Mouse (Mus musculus) forelimb bud, embryonic 11.5 days (tissue): ENCODE results near the gene Lonrf3.

Experiments used
- DNase-seq: peaks from one replicate; pipeline ENCODE4 v3.0.0-alpha.2; 2012; ENCODE audit warnings: low read depth, low spot score

Lonrf3 gene

DNA sequence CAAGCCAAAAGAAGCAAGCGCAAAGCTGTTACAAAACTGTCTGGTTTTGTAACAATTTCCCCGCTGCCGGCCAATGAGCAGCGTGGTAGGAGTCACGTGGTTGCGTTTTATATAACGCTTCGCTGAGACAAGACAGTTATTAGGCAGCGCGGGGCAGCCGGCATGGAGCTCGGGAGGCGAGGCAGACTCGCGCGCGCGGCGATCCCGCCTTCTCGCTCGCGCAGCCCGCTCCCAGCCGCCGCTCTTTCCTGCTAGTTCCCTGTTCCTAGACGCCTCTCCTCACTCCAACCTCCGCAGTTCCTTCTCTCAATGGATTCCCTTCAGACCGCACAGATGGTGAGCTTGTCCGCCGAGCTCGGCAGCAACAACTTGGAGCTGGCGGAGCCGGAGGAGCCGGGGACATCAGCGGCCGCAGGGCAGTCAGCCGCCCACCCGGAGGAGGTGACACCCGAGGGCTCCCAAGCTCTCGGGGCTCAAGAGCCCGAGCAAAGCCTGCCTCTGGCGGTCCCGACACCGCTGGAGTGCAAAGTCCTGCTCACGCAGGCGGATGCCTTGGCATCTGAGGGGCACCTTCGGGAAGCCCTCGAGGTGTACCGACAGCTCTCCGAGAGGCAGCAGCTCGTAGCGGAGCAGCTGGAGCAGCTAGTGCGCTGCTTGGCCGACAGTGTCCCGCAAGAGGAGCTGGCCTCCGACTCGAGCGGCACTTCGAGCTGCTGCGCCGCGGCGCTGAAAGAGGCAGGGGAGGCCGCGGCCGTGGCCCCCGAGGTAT lies at the start of gene Lonrf3:
Lonrf3 (plus strand) TSS at position 83 of the 769 bp plus-strand sequence.
- DNase-seq: no peak

DNA sequence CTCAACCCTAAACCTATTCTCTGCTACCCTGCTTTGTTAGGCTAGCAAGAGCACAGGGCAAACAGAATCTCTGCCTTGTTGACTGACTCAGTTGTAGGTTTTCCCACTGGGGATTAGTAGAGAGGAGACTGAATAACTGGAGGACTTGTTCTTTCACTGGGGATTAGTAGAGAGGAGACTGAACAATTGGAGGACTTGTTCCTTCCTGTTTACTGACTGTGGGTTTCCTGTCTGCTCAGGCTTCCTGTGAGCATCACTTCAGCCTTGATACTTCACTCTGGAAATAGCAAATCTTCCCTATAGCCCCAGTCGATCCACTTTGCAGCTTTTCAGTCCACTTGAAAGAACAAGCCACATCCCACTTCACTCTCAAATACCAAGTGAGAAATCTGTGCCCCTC lies 49.4 kb upstream of the Lonrf3 start:
- DNase-seq: no peak

DNA sequence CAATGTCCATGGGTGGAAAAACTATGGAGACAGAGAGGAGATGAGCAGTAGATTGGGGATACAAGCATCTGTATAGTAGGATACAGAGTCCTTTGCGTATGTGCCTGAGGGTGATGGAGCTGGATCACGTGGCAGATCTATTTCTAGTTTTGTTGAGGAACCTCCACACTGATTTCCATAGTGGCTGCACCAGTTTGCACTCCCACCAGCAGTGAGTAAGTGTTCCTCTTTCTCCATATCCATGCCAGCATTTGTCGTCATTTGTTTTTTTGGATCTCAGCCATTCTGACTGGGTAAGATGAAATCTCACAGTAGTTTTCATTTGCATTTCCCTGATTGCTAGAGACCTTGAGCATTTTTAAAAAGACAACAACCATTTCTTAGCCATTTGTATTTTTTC lies 16.7 kb upstream of the Lonrf3 start:
- DNase-seq: no peak

DNA sequence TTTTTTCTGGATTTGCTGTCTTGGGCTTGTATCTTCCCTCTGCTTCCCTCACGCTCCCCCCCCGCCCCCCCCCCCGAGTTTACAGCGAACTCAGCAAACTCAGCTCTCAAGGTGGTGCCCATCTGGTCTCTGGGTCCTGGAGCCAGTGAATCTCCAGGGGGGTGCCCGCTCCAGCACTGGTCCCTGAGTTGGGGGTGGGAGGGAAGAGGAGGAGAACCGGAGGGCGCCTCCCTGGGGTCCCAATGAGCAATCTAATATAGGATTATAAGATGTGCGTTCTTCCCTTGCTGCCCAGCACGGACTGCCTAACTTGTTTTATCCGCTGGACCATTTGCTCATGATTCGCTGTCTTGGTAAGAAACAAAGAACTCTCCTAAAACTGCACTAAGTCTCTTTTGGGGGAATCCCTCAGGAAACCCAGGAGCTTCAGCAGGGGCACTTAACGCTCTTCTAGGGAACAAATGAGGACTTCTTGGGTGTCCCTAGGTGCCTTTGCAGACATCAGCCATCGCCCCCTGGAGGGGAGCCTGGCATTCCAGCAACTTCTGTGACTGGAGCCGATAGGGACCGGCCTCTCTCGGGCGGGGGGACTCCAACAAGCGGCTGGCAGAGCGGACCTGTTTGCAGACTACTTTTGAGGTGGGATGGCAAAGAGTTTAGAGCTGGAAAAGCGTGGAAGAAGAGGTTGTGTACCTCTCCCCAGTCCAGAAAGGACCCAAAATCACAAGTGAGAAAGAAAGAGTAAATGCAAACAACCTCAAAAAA lies 480 bp upstream of the Lonrf3 start:
- DNase-seq: no peak

DNA sequence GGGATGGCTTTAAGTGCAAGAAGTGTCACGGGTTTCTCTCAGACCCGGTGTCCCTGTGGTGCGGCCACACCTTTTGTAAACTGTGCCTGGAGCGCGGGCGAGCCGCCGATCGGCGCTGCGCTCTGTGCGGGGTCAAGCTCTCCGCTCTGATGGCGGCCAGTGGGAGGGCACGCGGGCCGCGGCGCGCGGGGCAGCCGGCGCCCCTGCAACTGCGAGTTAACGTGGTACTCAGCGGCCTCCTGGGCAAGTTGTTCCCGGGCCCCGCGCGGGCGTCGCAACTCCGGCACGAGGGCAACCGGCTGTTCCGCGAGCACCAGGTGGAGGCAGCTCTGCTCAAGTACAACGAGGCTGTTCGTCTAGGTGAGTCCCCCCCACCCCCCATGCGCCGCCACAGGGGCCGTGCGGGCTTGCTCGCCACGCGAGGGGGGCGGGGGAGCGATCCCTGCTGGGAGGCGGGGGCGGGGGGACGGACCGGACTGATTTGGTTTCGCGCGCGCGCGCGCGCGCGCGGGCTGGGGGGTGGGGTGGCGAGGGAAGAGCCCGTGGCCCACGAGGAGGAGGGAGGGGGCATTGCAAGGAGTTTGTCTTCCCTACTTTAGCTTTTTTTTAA lies 992 bp downstream of the Lonrf3 start:
- no peak for DNase-seq

DNA sequence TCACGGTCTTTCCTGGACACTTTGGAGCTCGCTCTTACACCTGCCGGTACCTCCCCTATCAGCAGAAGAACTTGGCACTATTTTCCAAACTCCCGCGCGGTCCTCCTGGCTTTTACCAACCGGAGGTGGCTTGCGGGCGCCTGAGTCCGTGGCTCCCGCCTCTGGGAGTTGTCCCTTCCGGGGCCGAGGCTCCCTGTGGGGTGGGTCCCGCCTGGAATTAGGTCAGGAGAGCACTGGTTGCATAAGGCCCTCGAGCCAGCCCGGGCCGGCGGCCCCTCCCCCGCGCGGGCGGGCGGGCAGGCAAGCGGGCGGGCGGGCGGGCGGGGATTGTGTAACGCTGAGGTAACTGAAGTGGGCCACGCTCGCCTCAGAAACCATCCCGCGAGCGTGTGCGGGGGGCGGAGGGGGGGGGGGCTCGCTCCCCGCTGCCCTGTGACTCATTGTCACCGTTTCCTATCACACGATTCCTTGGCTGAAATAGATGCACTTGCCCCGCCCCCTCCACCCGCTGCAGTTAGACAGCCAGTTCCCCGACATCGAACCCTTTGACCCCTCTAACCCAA lies 1.8 kb downstream of the Lonrf3 start:
- no peak for DNase-seq

DNA sequence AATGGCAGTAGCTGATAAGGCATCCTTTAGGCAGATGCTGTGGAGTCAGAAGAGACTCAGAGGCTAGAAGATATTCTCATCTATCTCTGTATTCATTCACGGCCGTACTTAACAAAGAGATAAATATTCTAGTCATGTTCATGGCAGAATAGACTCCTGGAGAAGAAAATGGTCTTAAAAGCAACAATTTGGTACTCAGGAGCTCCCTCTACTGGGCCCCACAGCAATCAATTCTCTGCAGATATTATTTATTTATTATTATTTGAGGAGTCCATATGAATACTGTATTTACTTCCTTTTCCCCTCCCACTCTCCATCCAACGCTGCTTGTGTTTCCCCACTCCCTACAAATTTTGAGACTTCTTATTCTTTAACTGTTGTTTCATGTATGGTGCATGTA lies 24.3 kb downstream of the Lonrf3 start:
- no peak for DNase-seq

DNA sequence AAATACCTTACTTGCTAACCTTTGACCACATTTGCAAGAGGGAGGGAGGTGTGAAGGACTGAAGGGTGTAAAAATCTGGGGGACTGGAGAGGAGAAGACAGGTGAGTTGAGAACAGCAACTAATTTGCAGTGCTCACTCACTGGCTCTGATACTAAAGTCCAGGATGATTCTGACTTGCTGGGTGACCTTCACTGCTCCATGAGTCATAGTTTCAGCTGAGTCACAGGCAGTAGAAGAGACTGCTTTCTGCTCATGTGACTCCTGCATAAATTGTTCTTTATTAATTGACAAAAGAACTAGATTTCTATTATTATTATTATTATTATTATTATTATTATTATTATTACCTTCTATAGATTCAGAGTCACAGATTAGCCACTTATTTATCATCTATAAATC lies 57.2 kb downstream of the Lonrf3 start:
- no peak for DNase-seq

DNA sequence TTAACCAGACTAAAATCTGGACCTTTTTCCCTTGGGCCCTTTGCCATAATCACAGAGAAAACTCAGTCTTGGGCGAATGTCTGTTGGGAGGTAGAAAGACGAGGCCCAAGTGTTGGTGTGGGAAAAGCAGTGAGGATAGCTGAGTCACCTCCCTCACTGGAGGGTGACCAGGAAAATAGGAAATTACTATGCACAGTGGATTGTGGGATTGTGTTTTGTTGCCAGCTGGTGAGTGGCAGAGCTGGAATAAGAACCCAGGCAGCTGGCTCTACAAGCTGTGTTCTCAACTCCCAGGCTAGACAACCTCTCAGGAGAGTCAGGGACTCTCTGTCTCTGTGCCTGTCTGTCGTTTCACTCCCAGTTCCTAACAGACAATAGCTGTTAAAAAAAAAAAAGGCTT lies 61.8 kb downstream of the Lonrf3 start:
- no peak for DNase-seq

DNA sequence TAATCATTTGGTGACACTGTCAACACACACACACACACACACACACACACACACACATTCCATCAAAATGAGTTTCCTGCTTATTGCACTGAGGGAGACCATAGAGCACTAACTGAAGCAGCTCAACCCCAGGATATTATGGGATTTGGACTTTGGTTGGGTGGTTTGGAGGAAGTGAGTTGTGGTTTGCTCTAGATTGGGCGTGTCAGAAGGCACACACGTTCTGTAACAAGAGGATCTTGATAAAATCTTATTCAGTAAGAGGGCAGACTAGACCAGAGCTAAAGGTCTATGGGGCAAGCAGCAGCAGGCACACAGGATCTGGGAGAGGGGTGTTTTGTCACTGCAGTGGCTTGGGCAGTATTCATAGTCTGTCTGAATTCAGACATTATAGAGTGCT lies 62.4 kb downstream of the Lonrf3 start:
- no peak for DNase-seq

DNA sequence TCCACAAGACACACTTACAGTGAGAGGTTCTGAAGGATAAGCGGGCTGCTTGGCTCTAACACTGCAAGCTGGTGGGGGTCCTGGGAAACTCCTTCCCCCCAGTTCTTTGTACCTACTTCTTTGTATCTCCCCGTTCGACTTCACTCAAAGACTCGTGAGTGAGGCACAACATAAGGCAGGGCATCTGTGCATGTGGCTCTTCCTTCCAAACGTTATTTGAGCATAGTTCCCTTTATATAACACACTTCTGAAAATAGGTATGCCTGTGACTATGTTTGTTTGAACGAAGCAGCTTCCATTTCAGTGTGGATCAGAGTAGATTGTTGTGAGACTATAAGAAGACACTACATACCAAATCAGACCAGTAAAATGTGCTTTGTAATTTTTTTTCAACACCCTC lies 64.5 kb downstream of the Lonrf3 start:
- DNase-seq: no peak

DNA sequence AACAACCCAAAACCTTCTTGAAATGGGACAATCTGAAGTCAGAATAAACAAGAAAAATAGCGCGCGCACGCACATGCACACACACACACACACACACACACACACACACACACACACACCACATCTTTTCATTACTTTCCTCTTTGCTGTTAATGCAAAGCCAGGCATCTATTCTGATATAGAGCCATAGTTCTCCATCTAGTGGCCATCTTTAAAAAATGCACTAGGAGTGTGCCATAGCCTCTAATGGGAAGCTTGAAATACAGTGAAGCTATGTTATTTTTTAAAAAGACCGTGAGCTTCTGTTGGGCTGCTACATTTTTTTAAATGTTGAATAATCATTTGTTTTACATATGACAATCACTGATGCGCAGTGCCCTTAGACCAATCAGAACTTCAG lies 65.1 kb downstream of the Lonrf3 start:
- peak; percentile 4 for DNase-seq

DNA sequence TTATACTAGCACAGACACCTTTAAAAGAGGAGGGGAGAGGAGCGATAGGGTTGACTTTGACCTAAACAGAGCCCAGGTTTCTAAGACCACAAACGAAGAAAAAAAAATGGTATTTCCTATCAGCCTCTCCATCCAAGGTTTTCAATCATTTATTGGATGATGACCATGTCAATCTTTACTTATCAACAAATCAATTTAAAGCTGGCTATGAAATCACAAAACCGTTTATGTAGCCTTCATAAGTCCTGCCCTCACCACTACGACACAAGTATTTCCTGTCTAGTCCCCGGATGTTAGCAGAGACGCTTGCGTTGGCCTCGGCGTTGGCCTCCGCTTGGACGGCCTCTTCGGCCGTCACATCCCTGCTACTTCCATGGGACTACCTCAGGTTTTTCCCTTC lies 72.8 kb downstream of the Lonrf3 start, which contains the start of gene Gm6268:
Gm6268 (plus strand) TSS at position 301 of the 400 bp plus-strand sequence.
- DNase-seq: no peak

DNA sequence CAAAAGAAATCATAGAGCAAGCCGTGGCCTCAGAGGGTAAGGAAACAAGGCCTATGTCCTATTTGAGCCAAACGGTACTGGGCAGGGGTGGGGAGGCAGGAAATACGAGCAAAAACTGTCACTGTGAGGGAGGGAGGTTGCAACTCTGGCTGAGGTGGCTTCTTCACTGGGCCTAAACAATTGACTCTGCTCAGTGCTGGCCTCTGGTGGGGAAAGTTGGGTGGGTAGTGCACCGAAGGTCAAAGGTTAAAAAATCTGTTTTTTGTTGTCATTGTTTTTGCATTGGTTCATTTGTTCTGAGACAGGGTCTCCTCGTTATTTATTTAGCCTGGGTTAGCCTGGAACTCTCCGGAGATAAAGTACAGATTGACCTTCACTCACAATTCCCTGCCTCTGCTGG lies 74.2 kb downstream of the Lonrf3 start:
- DNase-seq: no peak
